Mouse (Mus musculus) megakaryocyte-erythroid progenitor cell, adult 5-6 weeks (primary cell): ENCODE data around the gene Usmg5. TPM values are rescaled to one million over a fixed set of nuclear protein-coding genes. Genes with fewer than 3 reads are reported as not detected.
A peak's percentile ranks its signal among the peaks of the same experiment; 100 is the strongest.
"Not testable (repeated sequence)": the region's sequence is repeated elsewhere in the genome, so short reads cannot be mapped to it uniquely, and the experiment has no call there.

Experiments used
- ATAC-seq: replicated peaks from 2 replicates; pipeline ENCODE4 v1.8.0; 2016; ENCODE audit warnings: mild to moderate bottlenecking, inconsistent platforms; ENCODE audit not compliant: severe bottlenecking, poor library complexity, low FRiP score, low TSS enrichment
- total RNA-seq, 2 experiments: library from RNA; stranded (forward) in 1 of 2; stranded (reverse) in 1 of 2; fragments of 200-1000, 215-1000 nt in 1 of 2; fragments of >200 nt in 1 of 2; fragmentation: Nextera tagmentation in 1 of 2; gene quantifications; 2 replicates each; pipeline ENCODE4 v1.2.3; 2014 to 2017

Gene Usmg5
- total RNA-seq (2014; fragmentation: Nextera tagmentation): 709 and 727 TPM in 2 replicates
- total RNA-seq (2017): 667 and 899 TPM in 2 replicates

- peak; percentile 97 for ATAC-seq
Measured at GRCm38 (mm10) chr19:47090550-47091156, at the start of gene Usmg5, which contains the start of gene Pdcd11. Usmg5 (minus strand) TSS chr19:47090647. Pdcd11 (plus strand) TSS chr19:47090768.

- ATAC-seq: not testable (repeated sequence)
Measured at GRCm38 (mm10) chr19:47139611-47140010, 49.2 kb upstream of the Usmg5 start.

- no peak for ATAC-seq
Measured at GRCm38 (mm10) chr19:47137771-47138421, 47.4 kb upstream of the Usmg5 start, which contains the start of gene Calhm2. Calhm2 (minus strand) TSS chr19:47138294.

GRCm38 (mm10) chr19:47137051-47137581, 46.7 kb upstream of the Usmg5 start:
- ATAC-seq: peak; percentile 53

GRCm38 (mm10) chr19:47136170-47136569, 45.7 kb upstream of the Usmg5 start:
- no peak for ATAC-seq

GRCm38 (mm10) chr19:47135568-47135967, 45.1 kb upstream of the Usmg5 start:
- no peak for ATAC-seq

GRCm38 (mm10) chr19:47133161-47133560, 42.7 kb upstream of the Usmg5 start:
- peak; percentile 34 for ATAC-seq

GRCm38 (mm10) chr19:47130551-47131125, 40.2 kb upstream of the Usmg5 start:
- no peak for ATAC-seq

GRCm38 (mm10) chr19:47128835-47129234, 38.4 kb upstream of the Usmg5 start:
- no peak for ATAC-seq

GRCm38 (mm10) chr19:47128164-47128563, 37.7 kb upstream of the Usmg5 start:
- no peak for ATAC-seq

- ATAC-seq: no peak
Measured at GRCm38 (mm10) chr19:47122802-47123201, 32.4 kb upstream of the Usmg5 start.

GRCm38 (mm10) chr19:47121054-47121453, 30.6 kb upstream of the Usmg5 start:
- peak; percentile 53; the same call in 1 of the 2 replicates for ATAC-seq

GRCm38 (mm10) chr19:47118634-47119033, 28.2 kb upstream of the Usmg5 start:
- ATAC-seq: no peak

GRCm38 (mm10) chr19:47104641-47105271, 14.3 kb upstream of the Usmg5 start:
- ATAC-seq: no peak

GRCm38 (mm10) chr19:47101080-47101479, 10.6 kb upstream of the Usmg5 start:
- 0 out of 2 replicates have a peak, but pooled peaks have one; percentile 53 for ATAC-seq

- peak; percentile 42 for ATAC-seq
Measured at GRCm38 (mm10) chr19:47089718-47090525, 525 bp downstream of the Usmg5 start.

- no peak for ATAC-seq
Measured at GRCm38 (mm10) chr19:47088226-47088625, 2.2 kb downstream of the Usmg5 start.

- ATAC-seq: peak; percentile 96
Measured at GRCm38 (mm10) chr19:47067924-47068611, 22.4 kb downstream of the Usmg5 start.
